Mouse (Mus musculus) embryonic fibroblast, embryonic 13.5 days (primary cell): Measurements from ENCODE around the gene Crebl2. TPM values are rescaled to one million over a fixed set of nuclear protein-coding genes. Genes with fewer than 3 reads are reported as not detected.
A peak's percentile ranks its signal among the peaks of the same experiment; 100 is the strongest.

Experiments used
- H3K27ac ChIP-seq: 2 replicates; pipeline ENCODE4 v1.5.1; 2012; ENCODE audit warnings: low read length, control low read depth, inconsistent platforms; ENCODE audit not compliant: insufficient read depth
- H3K4me1 ChIP-seq: 2 replicates; pipeline ENCODE4 v1.6.1; 2011; ENCODE audit warnings: low read length; ENCODE audit not compliant: control insufficient read depth, insufficient read depth
- H3K4me3 ChIP-seq: 2 replicates; pipeline ENCODE4 v1.5.1; 2011; ENCODE audit warnings: mild to moderate bottlenecking, control low read depth, low read length; ENCODE audit not compliant: insufficient read depth
- CTCF ChIP-seq: IDR thresholded peaks from 2 replicates; pipeline ENCODE4 v1.5.1; 2011; ENCODE audit warnings: mild to moderate bottlenecking, control low read depth, low read length, moderate library complexity, borderline replicate concordance; ENCODE audit not compliant: insufficient read depth
- POLR2A ChIP-seq: IDR thresholded peaks from 2 replicates; pipeline ENCODE4 v1.6.1; 2011; ENCODE audit warnings: low read depth, mild to moderate bottlenecking, control low read depth, low read length, moderate library complexity
- polyA plus RNA-seq: library from polyadenylated mRNA; stranded (reverse); fragments of >200 nt; gene quantifications from 2 replicates; pipeline ENCODE4 v1.2.4, GENCODE M21; 2011; ENCODE audit warnings: low read depth; ENCODE audit not compliant: missing spikeins, insufficient read length

Gene Crebl2
- 4.9 and 5.3 TPM in 2 replicates for polyA plus RNA-seq

GRCm38 (mm10) chr6:134829786-134830700, at the start of gene Crebl2:
Crebl2 (plus strand) TSS chr6:134830154.
- H3K27ac ChIP-seq = peak within 1 kb of the TSS; percentile 87
- TF ChIP-seq POLR2A (peak; percentile 66), CTCF (no peak)

GRCm38 (mm10) chr6:134781494-134781913, 48.5 kb upstream of the Crebl2 start:
- H3K4me3 ChIP-seq = no peak overlapping the region
- H3K4me1 ChIP-seq = no peaks in the 10 kb centered on the region
- TF ChIP-seq CTCF (no peak), POLR2A (no peak)
- H3K27ac ChIP-seq = no peak overlapping the region

More at GRCm38 (mm10) chr6:134829786-134830700, at the start of gene Crebl2:
- peak within 1 kb of the TSS; percentile 87 for H3K4me3 ChIP-seq
- H3K4me1 ChIP-seq = 0 out of 2 replicates have a peak, but pooled peaks cover 4% of the 10 kb centered on the region

GRCm38 (mm10) chr6:134782900-134783299, 47.1 kb upstream of the Crebl2 start:
- H3K4me3 ChIP-seq = no peak overlapping the region
- no peak overlapping the region for H3K27ac ChIP-seq
- no peaks in the 10 kb centered on the region for H3K4me1 ChIP-seq
- no peak for TF ChIP-seq CTCF
- no peak for TF ChIP-seq POLR2A

- TF ChIP-seq POLR2A (no peak), CTCF (no peak)
- Histone ChIP-seq H3K4me1 (no peaks in the 10 kb centered on the region), H3K4me3 (no peak overlapping the region)
Measured at GRCm38 (mm10) chr6:134786426-134786825, 43.5 kb upstream of the Crebl2 start.

GRCm38 (mm10) chr6:134789100-134789499, 40.9 kb upstream of the Crebl2 start:
- no peak overlapping the region for H3K27ac ChIP-seq
- TF ChIP-seq POLR2A (no peak), CTCF (no peak)
- H3K4me3 ChIP-seq = no peak overlapping the region
- H3K4me1 ChIP-seq = no peaks in the 10 kb centered on the region

More at GRCm38 (mm10) chr6:134786426-134786825, 43.5 kb upstream of the Crebl2 start:
- no peak overlapping the region for H3K27ac ChIP-seq

- Histone ChIP-seq H3K27ac (no peak overlapping the region), H3K4me1 (no peaks in the 10 kb centered on the region), H3K4me3 (peak overlapping the region; percentile 91)
- TF ChIP-seq POLR2A (no peak), CTCF (no peak)
Measured at GRCm38 (mm10) chr6:134791251-134792118, 38.5 kb upstream of the Crebl2 start.

- Histone ChIP-seq H3K27ac (peak within 1 kb of the TSS; percentile 74), H3K4me3 (peak within 1 kb of the TSS; percentile 97), H3K4me1 (no peaks in the 10 kb centered on the region)
- TF ChIP-seq POLR2A (peak; percentile 34; the same call in 1 of the 2 replicates), CTCF (no peak)
Measured at GRCm38 (mm10) chr6:134792141-134793045, 37.6 kb upstream of the Crebl2 start, which contains the start of gene Dusp16. Dusp16 (minus strand) TSS chr6:134792625.

GRCm38 (mm10) chr6:134793046-134793806, 36.7 kb upstream of the Crebl2 start:
- TF ChIP-seq POLR2A = no peak
- TF ChIP-seq CTCF = no peak
- no peak overlapping the region for H3K27ac ChIP-seq
- peak overlapping the region; percentile 65 for H3K4me3 ChIP-seq

More at GRCm38 (mm10) chr6:134793046-134793806, 36.7 kb upstream of the Crebl2 start:
- H3K4me1 ChIP-seq = no peaks in the 10 kb centered on the region
